Mouse (Mus musculus) liver, embryonic 11.5 days (tissue): ENCODE data around the gene Krt13. TPM values are rescaled to one million over a fixed set of nuclear protein-coding genes. Genes with fewer than 3 reads are reported as not detected.

ENCODE experiments used
- ATAC-seq: fragments of 200-750 bp; cut with Nextera tagmentation; replicated peaks from 2 replicates; pipeline ENCODE4 v1.8.0; 2017; ENCODE audit warnings: moderate number of reproducible peaks, mild to moderate bottlenecking, moderate TSS enrichment, moderate library complexity; ENCODE audit not compliant: low FRiP score
- DNase-seq: peaks from one replicate; pipeline ENCODE4 v3.0.0-alpha.2; 2017; ENCODE audit warnings: low spot score
- H3K27ac ChIP-seq: fragments of 300-500 bp; sonication (generic); 2 replicates; pipeline ENCODE4 v1.5.1; 2014; ENCODE audit warnings: mild to moderate bottlenecking, low read depth, low read length, control low read depth
- H3K27me3 ChIP-seq: fragments of 300-500 bp; sonication (generic); replicated peaks from 2 replicates; pipeline ENCODE4 v1.6.1; 2014; ENCODE audit warnings: low read length, mixed read lengths; ENCODE audit not compliant: control insufficient read depth, insufficient read depth
- H3K36me3 ChIP-seq: fragments of 300-500 bp; sonication (generic); 2 replicates; pipeline ENCODE4 v1.6.1; 2014; ENCODE audit warnings: mild to moderate bottlenecking, low read length, moderate library complexity, mixed read lengths; ENCODE audit not compliant: control insufficient read depth, insufficient read depth
- H3K4me1 ChIP-seq: fragments of 300-500 bp; sonication (generic); replicated peaks from 2 replicates; pipeline ENCODE4 v1.6.1; 2014; ENCODE audit warnings: low read length, mixed read lengths; ENCODE audit not compliant: control insufficient read depth, insufficient read depth
- H3K4me2 ChIP-seq: fragments of 300-500 bp; sonication (generic); 2 replicates; pipeline ENCODE4 v1.6.1; 2014; ENCODE audit warnings: mild to moderate bottlenecking, control low read depth, moderate library complexity
- H3K4me3 ChIP-seq: fragments of 300-500 bp; sonication (generic); 2 replicates; pipeline ENCODE4 v1.5.1; 2014; ENCODE audit warnings: low read depth, low read length, control low read depth
- H3K9ac ChIP-seq: fragments of 300-500 bp; sonication (generic); 2 replicates; pipeline ENCODE4 v1.6.1; 2014; ENCODE audit warnings: low read depth, low read length, control low read depth
- H3K9me3 ChIP-seq: fragments of 300-500 bp; sonication (generic); 2 replicates; pipeline ENCODE4 v1.6.1; 2016; ENCODE audit warnings: low read length, inconsistent platforms, mixed read lengths; ENCODE audit not compliant: control insufficient read depth
- WGBS: fragments of 180-500 bp; shearing (Covaris S2); extraction: QIAGEN DNeasy Blood & Tissue Kit; methylation state at CpG from one replicate; pipeline ENCODE4 v1.1.7; 2014; 5-methylcytosine and 5-hydroxymethylcytosine counted together
- polyA plus RNA-seq: library from polyadenylated mRNA; unstranded; fragments of >200 nt; fragmentation: Nextera tagmentation; extraction: Ambion mirVana; gene quantifications from 2 replicates; pipeline ENCODE4 v1.2.1, GENCODE M21; 2014

The Krt13 gene
- polyA plus RNA-seq, 1 experiment from 2014 or later, result 0.14 TPM

DNA sequence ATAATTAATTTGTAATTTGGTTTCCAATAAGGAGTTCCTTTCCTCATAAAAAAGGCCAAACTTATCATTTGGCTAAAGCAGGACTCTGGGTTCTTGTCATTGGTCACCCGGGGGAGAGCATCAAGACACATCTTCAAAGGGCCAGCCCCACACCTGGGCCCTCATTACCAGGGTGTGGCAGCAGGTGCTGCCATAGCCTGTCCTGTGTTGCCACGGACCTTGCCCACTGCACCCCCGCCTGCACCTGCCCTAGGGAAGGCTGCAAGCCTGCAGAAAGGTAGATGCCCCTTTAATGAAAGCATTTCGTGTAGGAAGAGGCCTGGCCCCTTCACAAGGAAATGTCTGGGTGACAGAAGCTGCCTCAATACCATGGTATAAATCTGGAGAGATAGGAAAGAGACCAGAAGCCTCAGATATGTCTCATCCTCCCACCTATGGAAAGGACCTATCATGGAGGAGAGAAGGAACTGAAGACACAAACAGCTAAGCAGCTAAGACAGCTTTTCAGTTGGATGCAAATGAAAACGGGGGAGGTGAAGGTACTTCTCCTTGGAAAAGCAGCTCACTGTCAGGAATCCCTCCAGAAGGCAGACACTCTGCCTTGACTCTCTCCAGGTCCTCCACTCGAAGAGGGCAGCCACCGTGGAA is 32.9 kb downstream of the Krt13 start:
- Histone ChIP-seq H3K9ac (no peak overlapping the region), H3K27me3 (no peaks in the 10 kb centered on the region), H3K27ac (no peak overlapping the region), H3K4me2 (no peak overlapping the region), H3K9me3 (no peaks in the 10 kb centered on the region), H3K4me3 (no peak overlapping the region), H3K36me3 (no peaks in the 10 kb centered on the region), H3K4me1 (no peaks in the 10 kb centered on the region)
- WGBS, result 66% methylated on average over 7 of the region's 7 CpGs
- DNase-seq (no peak), ATAC-seq (no peak)

DNA sequence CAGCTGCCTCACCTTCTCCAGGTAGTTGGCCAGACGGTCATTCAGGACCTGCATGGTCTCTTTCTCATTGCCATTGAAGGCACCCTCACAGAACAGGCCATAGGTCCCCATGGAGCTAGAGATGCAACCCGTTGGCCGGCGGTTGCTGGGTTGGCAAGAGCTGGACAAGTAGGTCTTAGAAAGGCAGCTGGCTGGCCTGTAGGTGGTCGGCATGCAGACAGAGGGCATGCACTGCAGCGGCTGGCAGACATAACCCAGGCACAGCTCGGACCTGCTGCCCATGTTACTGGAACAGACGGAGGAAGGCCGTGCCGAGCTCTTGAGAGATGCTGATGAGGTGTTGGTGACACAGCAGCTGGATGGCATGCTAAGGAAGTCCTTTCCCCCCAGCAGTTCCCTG is 33.5 kb downstream of the Krt13 start, which contains the start of gene Krt32:
Gene Krt32 (minus strand): TSS at position 366 of the 400 bp plus-strand sequence.
- ATAC-seq (no peak), DNase-seq (no peak)
- Histone ChIP-seq H3K27ac (no peak within 1 kb of the TSS), H3K9me3 (no peaks in the 10 kb centered on the region), H3K36me3 (no peaks in the 10 kb centered on the region), H3K4me1 (no peaks in the 10 kb centered on the region), H3K4me2 (no peak within 1 kb of the TSS), H3K4me3 (no peak within 1 kb of the TSS), H3K9ac (no peak within 1 kb of the TSS), H3K27me3 (no peaks in the 10 kb centered on the region)
- WGBS, result 88% methylated on average over 10 of the region's 10 CpGs

DNA sequence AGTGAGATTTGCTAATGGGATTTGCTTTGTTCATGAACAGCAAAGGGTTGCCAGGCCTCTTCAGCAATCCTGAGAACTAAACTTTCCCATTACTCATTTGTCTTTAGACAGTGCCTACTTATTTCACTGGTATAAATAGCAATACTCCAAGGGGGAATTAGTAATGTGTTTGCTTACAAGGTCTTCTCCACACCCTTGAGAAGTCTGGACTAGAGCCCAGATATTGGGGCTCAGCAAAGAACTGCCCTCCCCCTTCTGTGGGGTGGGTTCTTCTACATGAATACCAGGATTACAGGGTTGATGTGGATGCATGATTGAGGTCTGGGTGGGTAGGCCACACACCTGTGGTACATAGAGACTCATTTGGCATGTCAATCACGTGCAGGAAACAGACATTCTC is 47.5 kb downstream of the Krt13 start:
- WGBS, result 47% methylated on average over 1 of the region's 1 CpGs
- Histone ChIP-seq H3K4me1 (no peaks in the 10 kb centered on the region), H3K27ac (no peak overlapping the region), H3K4me2 (no peak overlapping the region), H3K36me3 (no peaks in the 10 kb centered on the region), H3K9ac (no peak overlapping the region), H3K9me3 (no peaks in the 10 kb centered on the region), H3K27me3 (no peaks in the 10 kb centered on the region), H3K4me3 (no peak overlapping the region)
- DNase-seq (no peak), ATAC-seq (no peak)

Other genes with a start within 250 kb of the Krt13 start
- not detected in 2 replicates for gene Krtap9-1, start 248.2 kb downstream of the Krt13 start, polyA plus RNA-seq
- not detected in 2 replicates for gene Gm11567, start 242.4 kb downstream of the Krt13 start, polyA plus RNA-seq
- not detected in 2 replicates for gene Krtap31-1, start 213.6 kb downstream of the Krt13 start, polyA plus RNA-seq
- not detected in 2 replicates for gene Gm11565, start 206.8 kb downstream of the Krt13 start, polyA plus RNA-seq
- gene Krtap31-2, start 185.3 kb downstream of the Krt13 start, polyA plus RNA-seq, result not detected in 2 replicates
- gene Krtap9-5, start 173.1 kb downstream of the Krt13 start, polyA plus RNA-seq, result not detected in 2 replicates
- not detected in 2 replicates for gene Krtap29-1, start 142.5 kb downstream of the Krt13 start, polyA plus RNA-seq
- not detected in 2 replicates for gene Krtap16-1, start 135.0 kb downstream of the Krt13 start, polyA plus RNA-seq
- gene Krtap17-1, start 127.6 kb downstream of the Krt13 start, polyA plus RNA-seq, result not detected in 2 replicates
- gene Krt33a, start 105.4 kb downstream of the Krt13 start, polyA plus RNA-seq, result not detected in 2 replicates
- not detected in 2 replicates for gene Krt33b, start 91.7 kb downstream of the Krt13 start, polyA plus RNA-seq
- gene Krt34, start 80.0 kb downstream of the Krt13 start, polyA plus RNA-seq, result not detected in 2 replicates
- not detected in 2 replicates for gene Krt31, start 71.0 kb downstream of the Krt13 start, polyA plus RNA-seq
- gene Krt32, start 33.3 kb downstream of the Krt13 start, polyA plus RNA-seq, result not detected in 2 replicates
- not detected in 2 replicates for gene Krt35, start 25.3 kb downstream of the Krt13 start, polyA plus RNA-seq
- not detected in 2 replicates for gene Krt36, start 15.9 kb downstream of the Krt13 start, polyA plus RNA-seq
- 0.25 TPM in 1 of 2 replicates, not detected in the other for gene Krt15, start 14.4 kb upstream of the Krt13 start, polyA plus RNA-seq
- 9.6 and 12.4 TPM in 2 replicates for gene Krt19, start 27.1 kb upstream of the Krt13 start, polyA plus RNA-seq
- not detected in 2 replicates for gene Krt9, start 71.7 kb upstream of the Krt13 start, polyA plus RNA-seq
- gene Krt14, start 86.0 kb upstream of the Krt13 start, polyA plus RNA-seq, result 2.1 and 2.3 TPM in 2 replicates
- not detected in 2 replicates for gene Krt16, start 127.3 kb upstream of the Krt13 start, polyA plus RNA-seq
- 0.32 and 0.42 TPM in 2 replicates for gene Krt17, start 139.5 kb upstream of the Krt13 start, polyA plus RNA-seq
- not detected in 2 replicates for gene Krt42, start 148.3 kb upstream of the Krt13 start, polyA plus RNA-seq
- 2,121 and 2,222 TPM in 2 replicates for gene Eif1, start 198.3 kb upstream of the Krt13 start, polyA plus RNA-seq
- gene Gast, start 212.8 kb upstream of the Krt13 start, polyA plus RNA-seq, result not detected in 2 replicates
- 0.82 and 1.5 TPM in 2 replicates for gene Hap1, start 234.6 kb upstream of the Krt13 start, polyA plus RNA-seq